Mouse (Mus musculus) hindbrain, embryonic 11.5 days (tissue): ENCODE measurements at regions not wholly inside any gene's neighbourhood (a gene's known extent, or its start where the extent isn't known, plus 50 kb on each side); places are given as distances from the start of the nearest gene placed in this dataset.
"Not testable (repeated sequence)": the region's sequence is repeated elsewhere in the genome, so short reads cannot be mapped to it uniquely, and the experiment has no call there.

ENCODE experiments used
- ATAC-seq: fragments of 200-750 bp; cut with Nextera tagmentation; 2 replicates; pipeline ENCODE4 v1.8.0; 2017; ENCODE audit warnings: mild to moderate bottlenecking, moderate TSS enrichment, moderate library complexity; ENCODE audit not compliant: low FRiP score
- DNase-seq: peaks from one replicate; pipeline ENCODE4 v3.0.0-alpha.2; 2015; ENCODE audit warnings: low spot score
- H3K27ac ChIP-seq: fragments of 300-500 bp; sonication (generic); 2 replicates; pipeline ENCODE4 v1.5.1; 2014; ENCODE audit warnings: mild to moderate bottlenecking, low read depth, low read length
- H3K27me3 ChIP-seq: fragments of 300-500 bp; sonication (generic); 2 replicates; pipeline ENCODE4 v1.6.1; 2014; ENCODE audit warnings: mild to moderate bottlenecking, low read length, moderate library complexity, mixed read lengths; ENCODE audit not compliant: control insufficient read depth, insufficient read depth
- H3K36me3 ChIP-seq: fragments of 300-500 bp; sonication (generic); 2 replicates; pipeline ENCODE4 v1.6.1; 2014; ENCODE audit warnings: mild to moderate bottlenecking, low read length, moderate library complexity, mixed read lengths; ENCODE audit not compliant: control insufficient read depth, insufficient read depth
- H3K4me1 ChIP-seq: fragments of 300-500 bp; sonication (generic); replicated peaks from 2 replicates; pipeline ENCODE4 v1.6.1; 2014; ENCODE audit warnings: low read length, mixed read lengths; ENCODE audit not compliant: control insufficient read depth, insufficient read depth
- H3K4me2 ChIP-seq: fragments of 300-500 bp; sonication (generic); replicated peaks from 2 replicates; pipeline ENCODE4 v1.6.1; 2014; ENCODE audit warnings: mild to moderate bottlenecking, low read depth, low read length
- H3K4me3 ChIP-seq: fragments of 300-500 bp; sonication (generic); 2 replicates; pipeline ENCODE4 v1.5.1; 2014; ENCODE audit warnings: low read depth, low read length
- H3K9ac ChIP-seq: fragments of 300-500 bp; sonication (generic); 2 replicates; pipeline ENCODE4 v1.6.1; 2014; ENCODE audit warnings: low read depth, low read length
- H3K9me3 ChIP-seq: fragments of 300-500 bp; sonication (generic); 2 replicates; pipeline ENCODE4 v1.6.1; 2016; ENCODE audit warnings: low read length; ENCODE audit not compliant: control insufficient read depth
- WGBS: fragments of 180-500 bp; shearing (Covaris S2); extraction: QIAGEN DNeasy Blood & Tissue Kit; methylation state at CpG from one replicate; pipeline ENCODE4 v1.1.7; 2014; 5-methylcytosine and 5-hydroxymethylcytosine counted together

- H3K4me2 ChIP-seq, ATAC-seq, H3K36me3 ChIP-seq, H3K27ac ChIP-seq, H3K4me3 ChIP-seq, H3K27me3 ChIP-seq, H3K9me3 ChIP-seq, DNase-seq, H3K9ac ChIP-seq, H3K4me1 ChIP-seq: not testable (repeated sequence)
- WGBS = 88% methylated on average over 3 of the region's 3 CpGs
Observed at GRCm38 (mm10) chr9:11107828-11108227, 203.3 kb upstream of the Cntn5 start.

- 97% methylated on average over 1 of the region's 1 CpGs for WGBS
- H3K9ac ChIP-seq, H3K4me3 ChIP-seq, ATAC-seq, H3K4me1 ChIP-seq, DNase-seq, H3K27ac ChIP-seq, H3K36me3 ChIP-seq, H3K9me3 ChIP-seq, H3K4me2 ChIP-seq, H3K27me3 ChIP-seq: not testable (repeated sequence)
Observed at GRCm38 (mm10) chr9:11107212-11107611, 202.6 kb upstream of the Cntn5 start.

DNA sequence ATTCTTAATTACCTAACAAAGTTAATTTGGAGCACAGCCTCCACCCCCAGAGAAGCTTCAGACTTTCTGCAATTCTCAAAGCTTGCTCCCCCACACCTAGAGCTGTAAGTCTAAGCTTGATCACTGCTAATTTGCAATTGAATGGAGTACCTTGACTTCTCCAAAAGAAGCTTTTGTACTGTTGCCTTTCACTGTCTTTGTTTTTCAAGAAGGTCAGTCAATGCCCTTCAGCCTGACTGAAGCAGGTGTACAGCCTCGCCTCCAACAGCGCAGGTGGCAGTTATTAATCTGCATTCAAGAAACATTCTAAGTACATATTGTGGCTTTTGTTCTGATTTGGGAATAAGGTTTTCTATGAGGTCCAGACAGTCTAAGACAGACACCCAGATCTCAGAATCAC lies 201.7 kb upstream of the Cntn5 start:
- H3K36me3 ChIP-seq = no peaks in the 10 kb centered on the region
- H3K4me1 ChIP-seq = no peaks in the 10 kb centered on the region
- no peak for ATAC-seq
- WGBS = 96% methylated on average over 2 of the region's 2 CpGs
- no peak overlapping the region for H3K27ac ChIP-seq
- no peaks in the 10 kb centered on the region for H3K9me3 ChIP-seq
- H3K4me3 ChIP-seq = no peak overlapping the region
- DNase-seq = no peak
- no peaks in the 10 kb centered on the region for H3K27me3 ChIP-seq
- no peak overlapping the region for H3K9ac ChIP-seq
- no peak overlapping the region for H3K4me2 ChIP-seq

DNA sequence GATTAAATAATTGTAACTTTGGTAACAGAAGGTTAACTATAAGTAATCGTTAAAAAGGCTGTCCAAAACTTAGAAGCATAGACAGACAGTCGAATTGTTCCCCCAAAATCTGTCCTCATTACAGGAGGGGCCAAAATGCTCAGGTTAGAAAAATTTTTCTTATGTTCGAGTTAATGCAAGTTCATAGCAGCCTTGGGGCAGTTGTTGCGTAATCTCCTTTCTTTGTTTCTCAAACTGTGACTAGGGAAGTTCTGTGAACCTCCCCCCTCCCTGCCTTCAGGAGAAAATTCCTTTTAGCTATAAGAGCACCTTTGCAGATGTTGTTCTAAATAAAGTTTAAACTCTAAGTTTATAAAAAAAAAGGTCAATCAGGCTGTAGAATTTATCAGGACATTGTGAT lies 198.9 kb upstream of the Cntn5 start:
- Histone ChIP-seq H3K9ac (no peak overlapping the region), H3K27ac (no peak overlapping the region), H3K4me3 (no peak overlapping the region), H3K4me1 (no peaks in the 10 kb centered on the region), H3K27me3 (no peaks in the 10 kb centered on the region), H3K9me3 (no peaks in the 10 kb centered on the region), H3K4me2 (no peak overlapping the region), H3K36me3 (no peaks in the 10 kb centered on the region)
- ATAC-seq (no peak), DNase-seq (no peak)
- 86% methylated on average over 4 of the region's 4 CpGs for WGBS

GRCm38 (mm10) chr9:11092874-11093273 lies 188.3 kb upstream of the Cntn5 start:
- ATAC-seq (no peak), DNase-seq (no peak)
- no peaks in the 10 kb centered on the region for H3K27me3 ChIP-seq
- H3K36me3 ChIP-seq = no peaks in the 10 kb centered on the region
- H3K4me3 ChIP-seq = no peak overlapping the region
- WGBS = 86% methylated on average over 1 of the region's 1 CpGs
- no peak overlapping the region for H3K27ac ChIP-seq
- no peaks in the 10 kb centered on the region for H3K9me3 ChIP-seq
- no peak overlapping the region for H3K9ac ChIP-seq
- H3K4me1 ChIP-seq = no peaks in the 10 kb centered on the region
- H3K4me2 ChIP-seq = no peak overlapping the region

DNA sequence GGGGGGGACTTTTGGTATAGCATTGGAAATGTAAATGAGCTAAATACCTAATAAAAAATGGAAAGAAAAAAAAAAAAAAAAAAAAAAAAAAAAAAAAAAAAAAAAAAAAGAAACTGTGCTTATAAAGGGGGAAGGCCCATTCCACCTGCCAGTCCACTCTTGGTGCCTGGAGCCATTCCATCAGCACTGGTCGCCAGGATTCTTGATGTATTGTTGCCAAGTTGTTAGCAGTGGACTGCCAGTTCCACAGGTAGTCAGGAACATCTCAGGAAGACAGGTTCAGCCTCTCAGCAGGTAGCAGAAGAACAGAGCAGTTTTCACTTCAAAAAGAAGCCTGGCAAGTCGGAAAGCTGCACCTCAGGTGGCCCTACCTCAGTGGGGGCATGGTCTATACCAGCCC lies 162.6 kb upstream of the Cntn5 start:
- not testable (repeated sequence) for H3K4me1 ChIP-seq, H3K4me3 ChIP-seq, H3K9ac ChIP-seq, ATAC-seq, H3K27ac ChIP-seq, H3K36me3 ChIP-seq, H3K4me2 ChIP-seq, H3K9me3 ChIP-seq, DNase-seq, H3K27me3 ChIP-seq
- WGBS = 60% methylated on average over 2 of the region's 2 CpGs

- 78% methylated on average over 1 of the region's 1 CpGs for WGBS
- DNase-seq = no peak
- Histone ChIP-seq H3K9ac (no peak overlapping the region), H3K27ac (no peak overlapping the region), H3K4me3 (no peak overlapping the region), H3K27me3 (no peaks in the 10 kb centered on the region), H3K9me3 (no peaks in the 10 kb centered on the region), H3K36me3 (no peaks in the 10 kb centered on the region), H3K4me1 (no peaks in the 10 kb centered on the region), H3K4me2 (no peak overlapping the region)
- ATAC-seq = no peak
Observed at GRCm38 (mm10) chr9:11062856-11063255, 158.3 kb upstream of the Cntn5 start.
